Mouse (Mus musculus) hematopoietic stem cell, adult 5-6 weeks (primary cell): ENCODE results near the gene Fam241a. TPM values are rescaled to one million over a fixed set of nuclear protein-coding genes. Genes with fewer than 3 reads are reported as not detected.

Experiments
- total RNA-seq: library from RNA; stranded (forward); fragments of 172-1452, 232-1000 nt; gene quantifications from 2 replicates; pipeline ENCODE4 v1.2.3, GENCODE M21; 2017

Gene Fam241a
- total RNA-seq, 1 experiment from 2014 or later: 10.6 TPM

Other genes starting within 250 kb of the Fam241a start
- gene Alpk1, start 115.8 kb downstream of the Fam241a start, total RNA-seq: 9.4 and 11.0 TPM in 2 replicates
- gene Tifa, start 106.5 kb downstream of the Fam241a start, total RNA-seq: 33.6 and 34.1 TPM in 2 replicates
- 57.0 and 85.6 TPM in 2 replicates for gene Ap1ar, start 58.8 kb downstream of the Fam241a start, total RNA-seq